Mouse (Mus musculus) E14TG2a.4 (cell line): ENCODE results near the gene Dnajb13.

Source experiments
- CTCF ChIP-seq: conservative IDR thresholded peaks from 2 replicates; pipeline ENCODE4 v1.5.1; 2014; ENCODE audit warnings: low read length
- NANOG ChIP-seq: IDR thresholded peaks from 2 replicates; pipeline ENCODE4 v1.6.1; 2014; ENCODE audit warnings: borderline replicate concordance, low read length, mixed read lengths
- POU5F1 ChIP-seq: IDR thresholded peaks from 2 replicates; pipeline ENCODE4 v1.6.1; 2014; ENCODE audit warnings: low read length, borderline replicate concordance

DNA sequence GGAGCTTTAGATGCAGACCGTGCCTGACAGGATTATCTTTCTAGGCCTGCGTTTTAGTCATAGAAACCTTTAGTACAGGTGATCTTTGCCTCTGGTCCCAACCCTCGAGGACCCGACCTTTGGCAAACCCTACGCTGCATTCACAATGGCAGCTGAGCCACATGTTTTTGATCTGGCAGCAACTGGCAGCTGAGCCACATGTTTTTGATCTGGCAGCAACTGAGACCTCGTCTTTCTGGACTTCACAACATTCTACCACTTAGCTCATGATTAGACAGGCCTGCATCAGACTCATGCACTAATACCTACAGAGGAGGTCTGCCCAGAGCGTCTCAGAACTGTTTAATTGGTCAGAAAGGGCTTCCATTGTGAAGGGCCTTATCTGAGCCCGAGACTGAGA lies 19.7 kb downstream of the Dnajb13 start:
- TF ChIP-seq NANOG (no peak), CTCF (no peak), POU5F1 (no peak)
